Mouse (Mus musculus): ENCODE data around the gene Clcn3. TPM values are rescaled to one million over a fixed set of nuclear protein-coding genes. Genes with fewer than 3 reads are reported as not detected.

Gene Clcn3
- total RNA-seq, 1 experiment, result 72.0 TPM

- no peak overlapping the region for H3K27ac ChIP-seq (ENCODE audit: insufficient read depth, low read depth, low read length, poor library complexity, severe bottlenecking)
- H3K4me3 ChIP-seq (ENCODE audit: insufficient read depth in 1 of 2, low read depth in 1 of 2, low read length in 2 of 2, poor library complexity in 1 of 2, severe bottlenecking in 1 of 2), result no peak overlapping the region
- no peak for DNase-seq (ENCODE audit: low read depth, low spot score)
- in situ Hi-C loops (cut with MboI; ENCODE audit: low sequenced_read_pairs in 2 of 2, unreplicated experiment in 2 of 2), result loop anchor here (10.0 to 25.0 kb wide), 2 partner anchors 228 to 250 kb away; partner anchors contain the start of gene Mfap3l (in 1 of the 2)
- no peaks in the 10 kb centered on the region for H3K36me3 ChIP-seq (ENCODE audit: control insufficient read depth, insufficient read depth, low read length, poor library complexity, severe bottlenecking)
- H3K9ac ChIP-seq (ENCODE audit: insufficient read depth, low read depth, low read length, poor library complexity, severe bottlenecking), result no peak overlapping the region
- no peak for TF ChIP-seq ZNF384 (IDR thresholded peaks at IDR 0.05; ENCODE audit: low read depth, low read length)
- TF ChIP-seq ZC3H11A (IDR thresholded peaks at IDR 0.05; ENCODE audit: borderline replicate concordance, low read depth, low read length), result no peak
- no peak for TF ChIP-seq HCFC1 (IDR thresholded peaks at IDR 0.05; ENCODE audit: borderline replicate concordance, insufficient read depth, low read length)
- no peak for TF ChIP-seq CHD2 (IDR thresholded peaks at IDR 0.05; ENCODE audit: low read depth, low read length)
- TF ChIP-seq MAFK (IDR thresholded peaks at IDR 0.05; ENCODE audit: insufficient read depth, low read depth, low read length), result no peak
- peaks cover 3 to 9% of the 10 kb centered on the region in 2 experiments; a peak in 3 of 4 replicates for H3K4me1 ChIP-seq (ENCODE audit: control insufficient read depth in 2 of 2, insufficient read depth in 2 of 2, low read length in 2 of 2, poor library complexity in 1 of 2)
- H3K9me3 ChIP-seq (ENCODE audit: control insufficient read depth, insufficient read depth, low read depth, low read length), result no peaks in the 10 kb centered on the region
These were observed 118.2 kb downstream of the Clcn3 start for GRCm38 (mm10) chr8:60864875-60865274.

- Histone ChIP-seq H3K4me3 (ENCODE audit: insufficient read depth in 1 of 2, low read depth in 1 of 2, low read length in 2 of 2, poor library complexity in 1 of 2, severe bottlenecking in 1 of 2) (no peak overlapping the region), H3K9me3 (ENCODE audit: control insufficient read depth, insufficient read depth, low read depth, low read length) (no peaks in the 10 kb centered on the region), H3K9ac (ENCODE audit: insufficient read depth, low read depth, low read length, poor library complexity, severe bottlenecking) (no peak overlapping the region), H3K36me3 (ENCODE audit: control insufficient read depth, insufficient read depth, low read length, poor library complexity, severe bottlenecking) (no peaks in the 10 kb centered on the region), H3K4me1 (ENCODE audit: control insufficient read depth in 2 of 2, insufficient read depth in 2 of 2, low read length in 2 of 2, poor library complexity in 1 of 2) (peaks cover 9% of the 10 kb centered on the region in 2 experiments; a peak in 3 of 4 replicates), H3K27ac (ENCODE audit: insufficient read depth, low read depth, low read length, poor library complexity, severe bottlenecking) (no peak overlapping the region)
- in situ Hi-C loops (cut with MboI; ENCODE audit: low sequenced_read_pairs in 2 of 2, unreplicated experiment in 2 of 2), result loop anchor here (10.0 to 25.0 kb wide), 2 partner anchors 224 to 247 kb away; partner anchors contain the start of gene Mfap3l (in 1 of the 2)
- DNase-seq (ENCODE audit: low read depth, low spot score), result no peak
- TF ChIP-seq CHD2 (IDR thresholded peaks at IDR 0.05; ENCODE audit: low read depth, low read length) (no peak), HCFC1 (IDR thresholded peaks at IDR 0.05; ENCODE audit: borderline replicate concordance, insufficient read depth, low read length) (no peak), ZC3H11A (IDR thresholded peaks at IDR 0.05; ENCODE audit: borderline replicate concordance, low read depth, low read length) (no peak), ZNF384 (IDR thresholded peaks at IDR 0.05; ENCODE audit: low read depth, low read length) (no peak), MAFK (IDR thresholded peaks at IDR 0.05; ENCODE audit: insufficient read depth, low read depth, low read length) (no peak)
These were observed 121.3 kb downstream of the Clcn3 start for GRCm38 (mm10) chr8:60861783-60862182.

GRCm38 (mm10) chr8:60860749-60861148 lies 122.4 kb downstream of the Clcn3 start:
- DNase-seq (ENCODE audit: low read depth, low spot score), result no peak
- peaks cover 9% of the 10 kb centered on the region in 2 experiments; a peak in 3 of 4 replicates for H3K4me1 ChIP-seq (ENCODE audit: control insufficient read depth in 2 of 2, insufficient read depth in 2 of 2, low read length in 2 of 2, poor library complexity in 1 of 2)
- TF ChIP-seq MAFK (IDR thresholded peaks at IDR 0.05; ENCODE audit: insufficient read depth, low read depth, low read length), result no peak
- no peak for TF ChIP-seq ZNF384 (IDR thresholded peaks at IDR 0.05; ENCODE audit: low read depth, low read length)
- TF ChIP-seq CHD2 (IDR thresholded peaks at IDR 0.05; ENCODE audit: low read depth, low read length), result no peak
- no peak for TF ChIP-seq HCFC1 (IDR thresholded peaks at IDR 0.05; ENCODE audit: borderline replicate concordance, insufficient read depth, low read length)
- no peak for TF ChIP-seq ZC3H11A (IDR thresholded peaks at IDR 0.05; ENCODE audit: borderline replicate concordance, low read depth, low read length)
- H3K4me3 ChIP-seq (ENCODE audit: insufficient read depth in 1 of 2, low read depth in 1 of 2, low read length in 2 of 2, poor library complexity in 1 of 2, severe bottlenecking in 1 of 2), result no peak overlapping the region
- no peak overlapping the region for H3K9ac ChIP-seq (ENCODE audit: insufficient read depth, low read depth, low read length, poor library complexity, severe bottlenecking)
- in situ Hi-C loops (cut with MboI; ENCODE audit: low sequenced_read_pairs in 2 of 2, unreplicated experiment in 2 of 2), result loop anchor here (10.0 to 25.0 kb wide), 2 partner anchors 223 to 246 kb away; partner anchors contain the start of gene Mfap3l (in 1 of the 2)
- H3K9me3 ChIP-seq (ENCODE audit: control insufficient read depth, insufficient read depth, low read depth, low read length), result no peaks in the 10 kb centered on the region
- no peak overlapping the region for H3K27ac ChIP-seq (ENCODE audit: insufficient read depth, low read depth, low read length, poor library complexity, severe bottlenecking)
- no peaks in the 10 kb centered on the region for H3K36me3 ChIP-seq (ENCODE audit: control insufficient read depth, insufficient read depth, low read length, poor library complexity, severe bottlenecking)

Other genes with a start within 250 kb of the Clcn3 start
- gene Hpf1, start 92.9 kb downstream of the Clcn3 start, total RNA-seq (2012; rRNA removed), result 31.1 and 44.6 TPM in 2 replicates
- 8.9 and 9.6 TPM in 2 replicates for gene Nek1, start 9.9 kb upstream of the Clcn3 start, total RNA-seq (2012; rRNA removed)
- gene Sh3rf1, start 240.6 kb upstream of the Clcn3 start, total RNA-seq (2012; rRNA removed), result 4.1 and 6.0 TPM in 2 replicates

Measured in ES-E14 (cell line).